Mouse (Mus musculus) cerebral cortex, adult 2 months (tissue): ENCODE measurements around the gene Hist1h2ak.

Experiments used
- WGBS: fragments of 180-500 bp; shearing (Covaris S2); methylation state at CpG from one replicate; pipeline ENCODE4 v1.1.7; 2018; 5-methylcytosine and 5-hydroxymethylcytosine counted together

Gene Hist1h2ak

GRCm38 (mm10) chr13:21753524-21754285 lies at the start of gene Hist1h2ak, which contains the start of gene Hist1h2bn:
Gene Hist1h2ak (minus strand): TSS chr13:21753827.
Gene Hist1h2bn (plus strand): TSS chr13:21754123.
- 1% methylated on average over 48 of the region's 50 CpGs for WGBS

- no CpG with 5 or more reads among the region's 4 CpGs for WGBS
Observed at GRCm38 (mm10) chr13:21803058-21803457, 49.4 kb upstream of the Hist1h2ak start.

GRCm38 (mm10) chr13:21795584-21795983 lies 42.0 kb upstream of the Hist1h2ak start:
- WGBS, result 93% methylated on average over 7 of the region's 7 CpGs

GRCm38 (mm10) chr13:21790601-21791283 lies 37.1 kb upstream of the Hist1h2ak start:
- WGBS, result 15% methylated on average over 17 of the region's 18 CpGs

- WGBS, result 71% methylated on average over 6 of the region's 6 CpGs
Observed at GRCm38 (mm10) chr13:21789925-21790324, 36.3 kb upstream of the Hist1h2ak start.

- 29% methylated on average over 19 of the region's 21 CpGs for WGBS
Observed at GRCm38 (mm10) chr13:21787760-21788593, 34.4 kb upstream of the Hist1h2ak start.

- WGBS, result under 1% methylated on average over 43 of the region's 63 CpGs
Observed at GRCm38 (mm10) chr13:21786899-21787629, 33.4 kb upstream of the Hist1h2ak start, which contains the start of the genes Hist1h2an and Hist1h2bp. Gene Hist1h2an (minus strand): TSS chr13:21787218. Gene Hist1h2bp (plus strand): TSS chr13:21787461.

- 15% methylated on average over 8 of the region's 8 CpGs for WGBS
Observed at GRCm38 (mm10) chr13:21786189-21786898, 32.7 kb upstream of the Hist1h2ak start.

- 34% methylated on average over 6 of the region's 6 CpGs for WGBS
Observed at GRCm38 (mm10) chr13:21784311-21784710, 30.7 kb upstream of the Hist1h2ak start.

- 2% methylated on average over 9 of the region's 9 CpGs for WGBS
Observed at GRCm38 (mm10) chr13:21783734-21784161, 30.1 kb upstream of the Hist1h2ak start.

- under 1% methylated on average over 15 of the region's 20 CpGs for WGBS
Observed at GRCm38 (mm10) chr13:21783255-21783617, 29.6 kb upstream of the Hist1h2ak start, which contains the start of gene Hist1h3i. Gene Hist1h3i (minus strand): TSS chr13:21783370.

GRCm38 (mm10) chr13:21782361-21783254 lies 29.0 kb upstream of the Hist1h2ak start:
- WGBS, result 3% methylated on average over 17 of the region's 35 CpGs

GRCm38 (mm10) chr13:21781639-21782038 lies 28.0 kb upstream of the Hist1h2ak start:
- WGBS, result 95% methylated on average over 1 of the region's 1 CpGs

- whole genome bisulfite sequencing, result 53% methylated on average over 6 of the region's 6 CpGs
Observed at GRCm38 (mm10) chr13:21781021-21781555, 27.5 kb upstream of the Hist1h2ak start.

GRCm38 (mm10) chr13:21779767-21780731 lies 26.4 kb upstream of the Hist1h2ak start, which contains the start of gene Hist1h1b:
Gene Hist1h1b (minus strand): TSS chr13:21780625.
- under 1% methylated on average over 44 of the region's 44 CpGs for WGBS

GRCm38 (mm10) chr13:21778814-21779766 lies 25.5 kb upstream of the Hist1h2ak start:
- WGBS, result 2% methylated on average over 33 of the region's 33 CpGs

GRCm38 (mm10) chr13:21755707-21756106 lies 2.1 kb upstream of the Hist1h2ak start:
- WGBS, result 49% methylated on average over 1 of the region's 1 CpGs
